12 mouse cellular contexts compared by ENCODE assay signal in the genomic region with DNA sequence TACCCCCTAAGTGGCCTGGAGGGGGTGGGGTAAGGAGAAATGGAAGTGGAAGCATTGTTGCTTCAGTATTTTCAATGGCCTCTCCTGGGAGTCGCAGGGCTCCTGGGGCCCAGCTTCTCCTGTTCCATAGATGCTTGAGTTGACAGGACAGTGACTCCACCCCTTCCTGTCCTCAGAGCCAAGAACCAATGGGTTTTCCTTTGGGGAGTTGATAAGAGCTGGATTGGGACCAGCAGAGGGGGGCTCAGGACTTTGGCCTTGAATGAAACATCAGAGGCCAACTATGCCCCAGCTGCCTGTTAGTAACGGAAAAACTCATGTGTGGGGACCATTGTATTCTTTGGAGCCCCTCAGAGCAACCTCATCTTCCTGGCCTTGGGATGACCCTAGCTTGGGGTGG.
"Had no signal": no experiment of that assay in that cellular context is flagged by ENCODE, and none has a peak within 500 bp of the region (broad histone marks: within the 10 kb centered on the region; RNA-seq: fewer than 3 reads in every experiment).

No protein-coding gene starts in this region.

- H3K27ac ChIP-seq: kidney, embryonic 15.5 days; limb, embryonic 13.5 days; liver, embryonic 14.5 days; midbrain, embryonic 15.5 days; neural tube, embryonic 13.5 days had no signal

- H3K9me3 ChIP-seq: kidney, embryonic 15.5 days; limb, embryonic 13.5 days; midbrain, embryonic 15.5 days; neural tube, embryonic 13.5 days had no signal

- H3K4me2 ChIP-seq: kidney, embryonic 15.5 days; limb, embryonic 13.5 days; midbrain, embryonic 11.5 days; midbrain, embryonic 15.5 days; neural tube, embryonic 13.5 days had no signal

- H3K36me3 ChIP-seq: kidney, embryonic 15.5 days; limb, embryonic 13.5 days; midbrain, embryonic 15.5 days; neural tube, embryonic 13.5 days had no signal

- H3K4me3 ChIP-seq: kidney, embryonic 15.5 days; limb, embryonic 13.5 days; midbrain, embryonic 15.5 days; neural tube, embryonic 13.5 days had no signal

- ATAC-seq: midbrain, embryonic 15.5 days had no signal

- H3K9ac ChIP-seq: kidney, embryonic 15.5 days; limb, embryonic 13.5 days; liver, embryonic 14.5 days; midbrain, embryonic 15.5 days; neural tube, embryonic 13.5 days had no signal

- DNase-seq: kidney, postnatal 14 days; left cerebral cortex, postnatal 4 days; lung, adult 2 months; right cerebral cortex, adult 18-20 months; right cerebral cortex, postnatal 25 days; thymus, postnatal 36 days had no signal
